In the genomic region with DNA sequence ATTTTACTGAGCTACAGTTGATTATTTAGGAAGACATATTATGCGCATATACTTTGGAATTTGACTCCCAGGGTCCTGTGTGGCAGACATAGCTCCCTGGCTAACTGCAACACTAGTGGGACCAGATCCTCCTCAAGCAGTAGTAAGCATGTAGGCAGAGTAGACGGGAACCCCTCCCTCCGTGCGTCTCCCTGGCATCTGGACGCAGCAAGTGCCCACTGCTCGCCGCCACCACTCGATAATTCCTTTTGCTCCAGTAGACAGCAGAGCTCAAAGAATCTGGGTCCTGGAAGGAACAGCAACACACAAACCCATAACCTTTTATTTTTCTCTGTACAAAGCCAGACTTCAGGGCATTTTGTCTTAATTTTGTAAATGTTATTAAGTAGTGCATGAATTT, we compare ENCODE assay signal across 9 mouse cellular contexts. TPM values are rescaled to one million over a fixed set of nuclear protein-coding genes. Genes with fewer than 3 reads are reported as not detected.
DNase-seq lines count a peak whose midpoint lies in the region; ATAC-seq and TF ChIP-seq lines count a peak whose summit lies in the region.
"Had no signal": no experiment of that assay in that cellular context is flagged by ENCODE, and none has a peak within 500 bp of the region (broad histone marks: within the 10 kb centered on the region; RNA-seq: fewer than 3 reads in every experiment).

No protein-coding gene starts in this region.

- TF ChIP-seq CTCF in liver, postnatal 0 days (IDR thresholded peaks at IDR 0.05; ENCODE audit: low read depth): no peak

- peaks cover 28% of the 10 kb centered on the region for H3K4me1 ChIP-seq in heart, embryonic 11.5 days (ENCODE audit: control insufficient read depth, insufficient read depth, low read length)
- H3K4me1 ChIP-seq in liver, embryonic 12.5 days: peaks cover 19% of the 10 kb centered on the region
- peaks cover 3% of the 10 kb centered on the region; the same call in 1 of the 2 replicates for H3K4me1 ChIP-seq in liver, postnatal 0 days (ENCODE audit: insufficient read depth)

- no peaks in the 10 kb centered on the region for H3K9me3 ChIP-seq in heart, embryonic 11.5 days (replicated peaks; ENCODE audit: control insufficient read depth, low read length)
- H3K9me3 ChIP-seq in liver, embryonic 12.5 days (replicated peaks): no peaks in the 10 kb centered on the region
- no peaks in the 10 kb centered on the region for H3K9me3 ChIP-seq in liver, postnatal 0 days (ENCODE audit: low read length)

- WGBS in heart, embryonic 11.5 days (ENCODE audit: insufficient replicate concordance): 64% methylated on average over 8 of the region's 8 CpGs
- WGBS in liver, embryonic 12.5 days (ENCODE audit: insufficient replicate concordance): 84% methylated on average over 8 of the region's 8 CpGs
- 83% methylated on average over 8 of the region's 8 CpGs for WGBS in liver, postnatal 0 days (ENCODE audit: insufficient replicate concordance)

- H3K9ac ChIP-seq in heart, embryonic 11.5 days (ENCODE audit: low read depth, low read length): peak overlapping the region; percentile 39; the same call in 1 of the 2 replicates
- H3K9ac ChIP-seq in liver, embryonic 12.5 days: no peak overlapping the region
- H3K9ac ChIP-seq in liver, postnatal 0 days (replicated peaks): no peak overlapping the region

- peak overlapping the region; percentile 92 for H3K27ac ChIP-seq in heart, embryonic 11.5 days (ENCODE audit: low read depth, low read length)
- H3K27ac ChIP-seq in liver, embryonic 12.5 days: peak overlapping the region; percentile 42; the same call in 1 of the 2 replicates
- no peak overlapping the region for H3K27ac ChIP-seq in liver, postnatal 0 days (ENCODE audit: low read depth)

- H3K36me3 ChIP-seq in heart, embryonic 11.5 days (ENCODE audit: control insufficient read depth, insufficient read depth, low read length): no peaks in the 10 kb centered on the region
- no peaks in the 10 kb centered on the region for H3K36me3 ChIP-seq in liver, embryonic 12.5 days
- H3K36me3 ChIP-seq in liver, postnatal 0 days (replicated peaks; ENCODE audit: insufficient read depth, low read length): no peaks in the 10 kb centered on the region

- ATAC-seq in heart, embryonic 11.5 days (replicated peaks; ENCODE audit: insufficient number of reproducible peaks, low FRiP score, low TSS enrichment): no peak
- no peak for ATAC-seq in liver, embryonic 12.5 days
- ATAC-seq in liver, postnatal 0 days: no peak

- intact Hi-C loops in heart, postnatal 14 days (cut with DNase I): loop anchor here (5.0 kb wide), 1 partner anchor 53 kb away; no protein-coding TSS in a partner anchor

- no peak for DNase-seq in heart, postnatal 14 days
- no peak for DNase-seq in liver, postnatal 0 days
- DNase-seq in fibroblast of lung, adult 2 months (ENCODE audit: low read depth): peak; percentile 21
- peak; percentile 33 for DNase-seq in retina, embryonic 14.5 days (ENCODE audit: low spot score)
- no peak for DNase-seq in thymus, postnatal 14 days
- DNase-seq in right cerebral cortex, adult 2 months (ENCODE audit: low spot score in 2 of 2): no peak

- no peak overlapping the region for H3K4me3 ChIP-seq in heart, embryonic 11.5 days (ENCODE audit: low read depth, low read length)
- H3K4me3 ChIP-seq in liver, embryonic 12.5 days: no peak overlapping the region
- no peak overlapping the region for H3K4me3 ChIP-seq in liver, postnatal 0 days (ENCODE audit: low read depth, low read length)

- H3K27me3 ChIP-seq in heart, embryonic 11.5 days (ENCODE audit: control insufficient read depth, insufficient read depth, low read length): no peaks in the 10 kb centered on the region
- H3K27me3 ChIP-seq in liver, embryonic 12.5 days (replicated peaks): no peaks in the 10 kb centered on the region
- H3K27me3 ChIP-seq in liver, postnatal 0 days (ENCODE audit: insufficient read depth, low read length): no peaks in the 10 kb centered on the region
- H3K27me3 ChIP-seq: CH12.LX had no signal

- H3K4me2 ChIP-seq in heart, embryonic 11.5 days: no peak overlapping the region
- H3K4me2 ChIP-seq in liver, embryonic 12.5 days: no peak overlapping the region
- no peak overlapping the region for H3K4me2 ChIP-seq in liver, postnatal 0 days (ENCODE audit: low read depth, low read length)

- TF ChIP-seq EP300 in liver, postnatal 0 days (IDR thresholded peaks at IDR 0.05; ENCODE audit: low read depth): no peak

RNA-seq across cellular contexts. Expression of a gene that starts 17.3 kb away (rescaled TPM):
- polyA plus RNA-seq in heart, embryonic 11.5 days (2014; fragmentation: Nextera tagmentation; extraction: Ambion mirVana): 5.8 and 6.5 TPM in 2 replicates
- total RNA-seq in heart, postnatal 14 days (2021): 1 to 10 TPM; 8.9 to 9.2 TPM
- 6.6 and 8.3 TPM in 2 replicates for polyA plus RNA-seq in liver, embryonic 12.5 days (2016; fragmentation: Nextera tagmentation; extraction: Ambion mirVana)
- 3.7 and 3.8 TPM in 2 replicates for polyA plus RNA-seq in liver, postnatal 0 days (2015; fragmentation: Nextera tagmentation; extraction: Ambion mirVana)

Comparison
In these comparisons a context has a peak if more than half of its experiments do, and no peak if none do; other contexts are left out.
1. DNase-seq: peak in fibroblast of lung, adult 2 months (single experiment) and retina, embryonic 14.5 days (single experiment); none in heart, postnatal 14 days (0 of 2), liver, postnatal 0 days (single experiment), thymus, postnatal 14 days (single experiment) and right cerebral cortex, adult 2 months (0 of 2).